Mouse (Mus musculus) ovary, adult 18-20 months (tissue): Measurements from ENCODE around the gene Ryk.

Source experiments
- DNase-seq: peaks from one replicate; pipeline ENCODE4 v3.0.0; 2022; ENCODE audit warnings: low spot score, mixed read lengths

The Ryk gene

GRCm38 (mm10) chr9:102858283-102858682 is 23.6 kb downstream of the Ryk start:
- no peak for DNase-seq

GRCm38 (mm10) chr9:102859399-102859798 is 24.7 kb downstream of the Ryk start:
- DNase-seq = no peak

GRCm38 (mm10) chr9:102859963-102860362 is 25.2 kb downstream of the Ryk start:
- DNase-seq = no peak

GRCm38 (mm10) chr9:102860802-102861469 is 26.2 kb downstream of the Ryk start:
- no peak for DNase-seq

GRCm38 (mm10) chr9:102861789-102862188 is 27.1 kb downstream of the Ryk start:
- DNase-seq = no peak

GRCm38 (mm10) chr9:102862260-102862659 is 27.5 kb downstream of the Ryk start:
- DNase-seq = no peak

- DNase-seq = peak; percentile 54
Measured at GRCm38 (mm10) chr9:102863876-102864545, 29.3 kb downstream of the Ryk start.

- no peak for DNase-seq
Measured at GRCm38 (mm10) chr9:102864931-102865330, 30.2 kb downstream of the Ryk start.

- no peak for DNase-seq
Measured at GRCm38 (mm10) chr9:102865946-102866737, 31.4 kb downstream of the Ryk start.

GRCm38 (mm10) chr9:102866893-102867292 is 32.2 kb downstream of the Ryk start:
- DNase-seq = no peak

GRCm38 (mm10) chr9:102867516-102867915 is 32.8 kb downstream of the Ryk start:
- no peak for DNase-seq

- no peak for DNase-seq
Measured at GRCm38 (mm10) chr9:102868451-102868850, 33.7 kb downstream of the Ryk start.

GRCm38 (mm10) chr9:102876054-102876690 is 41.5 kb downstream of the Ryk start:
- DNase-seq = no peak

- no peak for DNase-seq
Measured at GRCm38 (mm10) chr9:102877916-102878315, 43.2 kb downstream of the Ryk start.

- DNase-seq = no peak
Measured at GRCm38 (mm10) chr9:102879545-102879944, 44.8 kb downstream of the Ryk start.

- DNase-seq = no peak
Measured at GRCm38 (mm10) chr9:102884703-102885102, 50.0 kb downstream of the Ryk start.

- DNase-seq = no peak
Measured at GRCm38 (mm10) chr9:102890166-102890565, 55.4 kb downstream of the Ryk start.

- DNase-seq = no peak
Measured at GRCm38 (mm10) chr9:102892480-102893355, 58.0 kb downstream of the Ryk start.

- no peak for DNase-seq
Measured at GRCm38 (mm10) chr9:102893356-102893870, 58.7 kb downstream of the Ryk start.

GRCm38 (mm10) chr9:102899916-102900315 is 65.2 kb downstream of the Ryk start:
- DNase-seq = no peak

- DNase-seq = no peak
Measured at GRCm38 (mm10) chr9:102902308-102902707, 67.6 kb downstream of the Ryk start.
